Mouse (Mus musculus): Measurements from ENCODE around the gene Ppm1d.

Gene Ppm1d

DNA sequence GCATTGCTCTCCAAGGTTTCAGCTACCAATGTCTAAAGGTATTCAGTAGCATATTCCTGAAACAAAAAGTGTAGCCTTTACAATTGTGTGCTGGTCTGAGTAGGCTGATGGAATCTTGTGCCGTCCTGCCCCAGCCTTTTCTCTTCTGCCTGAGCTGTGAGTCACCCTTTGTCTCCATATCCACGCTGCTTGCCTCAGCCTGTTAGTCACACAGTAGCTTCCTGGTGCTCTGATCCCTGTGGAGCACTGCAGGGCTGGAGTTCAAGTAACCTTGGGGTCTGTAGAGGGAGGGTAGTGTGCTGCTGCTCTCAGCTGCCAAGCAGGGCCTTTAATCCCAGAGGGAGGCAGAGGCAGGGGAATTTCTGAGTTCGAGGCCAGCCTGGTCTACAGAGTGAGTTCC lies 56.8 kb downstream of the Ppm1d start:
- no peak for TF ChIP-seq GATA4 (IDR thresholded peaks at IDR 0.05; ENCODE audit: insufficient replicate concordance, low read length)

GRCm38 (mm10) chr11:85379091-85379490 lies 68.0 kb downstream of the Ppm1d start:
- TF ChIP-seq GATA4 (IDR thresholded peaks at IDR 0.05; ENCODE audit: insufficient replicate concordance, low read length): no peak

DNA sequence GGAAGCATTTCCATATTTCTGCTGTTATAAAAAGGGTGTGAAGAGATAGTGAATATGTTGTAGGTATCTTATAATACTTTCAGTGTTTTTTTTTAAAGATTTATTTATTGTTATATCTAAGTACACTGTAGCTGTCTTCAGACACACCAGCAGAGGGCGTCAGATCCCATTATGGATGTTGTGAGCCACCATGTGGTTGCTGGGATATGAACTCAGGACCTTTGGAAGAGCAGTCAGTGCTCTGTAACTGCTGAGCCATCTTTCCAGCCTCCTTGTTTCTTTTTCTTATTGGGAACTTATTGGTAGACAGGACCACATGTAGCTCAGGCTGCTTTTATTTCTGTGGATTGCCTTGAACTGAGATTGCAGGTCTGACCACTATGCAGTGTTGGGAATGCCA lies 69.0 kb downstream of the Ppm1d start:
- TF ChIP-seq GATA4 (IDR thresholded peaks at IDR 0.05; ENCODE audit: insufficient replicate concordance, low read length): no peak

GRCm38 (mm10) chr11:85382055-85382454 lies 71.0 kb downstream of the Ppm1d start:
- no peak for TF ChIP-seq GATA4 (IDR thresholded peaks at IDR 0.05; ENCODE audit: insufficient replicate concordance, low read length)

DNA sequence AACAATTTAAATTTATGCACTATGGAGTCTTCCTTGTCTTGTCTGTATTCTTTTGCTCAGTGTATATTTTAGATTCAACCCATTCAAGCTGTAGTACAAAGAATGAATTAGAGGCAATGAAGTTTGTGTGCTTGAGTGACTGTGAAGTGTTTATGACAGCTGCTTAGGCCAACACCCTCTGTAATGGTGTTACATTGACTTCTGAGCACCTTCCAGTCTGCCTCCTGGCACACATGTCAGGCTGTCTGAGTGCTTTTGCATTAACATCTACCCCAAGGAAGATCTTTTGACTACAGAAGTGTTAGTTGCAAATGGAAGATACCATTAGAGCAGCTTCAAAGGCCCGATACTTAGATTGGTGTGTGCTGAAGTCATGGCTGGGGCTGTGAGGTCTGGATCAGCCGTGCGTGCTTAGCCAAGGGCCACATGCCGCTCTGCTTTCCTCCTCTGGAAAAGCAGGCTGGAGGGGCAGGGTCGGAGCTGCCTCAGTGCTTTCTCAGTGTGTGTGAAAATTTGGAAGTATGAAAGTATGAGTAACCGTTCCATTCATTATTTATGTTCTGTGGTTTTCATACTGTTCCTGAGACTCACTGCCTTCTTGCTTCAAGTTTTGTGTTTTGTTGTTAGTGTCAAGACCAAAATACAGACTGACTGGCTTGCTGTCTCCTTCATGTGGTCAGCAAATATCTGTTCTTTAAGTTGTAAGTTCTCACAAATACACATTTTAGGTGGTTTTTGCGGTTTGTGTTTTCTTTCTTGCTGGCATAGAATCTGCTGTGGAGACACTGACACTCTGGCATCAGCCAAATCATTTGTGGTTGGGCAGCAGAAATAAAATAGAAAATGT lies 73.2 kb downstream of the Ppm1d start:
- no peak for TF ChIP-seq GATA4 (IDR thresholded peaks at IDR 0.05; ENCODE audit: insufficient replicate concordance, low read length)

DNA sequence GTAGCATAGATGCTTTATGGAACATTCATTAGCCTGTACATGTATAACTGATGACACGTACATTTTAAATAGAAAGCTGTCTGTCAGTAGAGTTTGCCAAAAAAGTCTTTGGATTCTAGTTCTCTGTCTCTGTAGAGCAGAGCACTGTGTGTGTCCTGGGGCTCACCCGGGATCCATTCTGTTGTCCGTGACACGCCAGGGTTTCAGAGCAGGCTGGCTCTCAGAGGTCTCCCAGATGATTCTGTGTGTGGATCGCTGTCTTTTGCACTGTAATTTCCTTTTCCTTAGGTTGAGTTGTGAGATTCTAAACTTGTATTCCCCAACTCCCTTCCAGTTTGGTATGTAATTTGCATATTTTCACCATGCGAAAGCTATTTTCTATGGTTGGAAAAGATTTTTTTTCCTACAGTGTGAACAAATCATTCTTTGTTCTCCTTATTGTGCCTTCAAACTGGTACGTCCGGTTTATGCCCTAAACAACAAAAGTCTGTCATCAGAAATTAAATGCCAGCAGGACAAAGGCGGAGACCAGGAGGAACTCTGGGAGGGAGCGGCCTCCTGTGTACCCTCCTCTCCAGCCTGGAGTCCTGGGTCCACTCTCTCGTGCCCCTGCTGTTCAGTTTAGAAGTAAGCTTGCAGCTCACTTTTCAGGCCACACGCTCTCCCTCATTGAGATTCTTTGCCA lies 81.3 kb downstream of the Ppm1d start:
- no peak for TF ChIP-seq GATA4 (IDR thresholded peaks at IDR 0.05; ENCODE audit: insufficient replicate concordance, low read length)

DNA sequence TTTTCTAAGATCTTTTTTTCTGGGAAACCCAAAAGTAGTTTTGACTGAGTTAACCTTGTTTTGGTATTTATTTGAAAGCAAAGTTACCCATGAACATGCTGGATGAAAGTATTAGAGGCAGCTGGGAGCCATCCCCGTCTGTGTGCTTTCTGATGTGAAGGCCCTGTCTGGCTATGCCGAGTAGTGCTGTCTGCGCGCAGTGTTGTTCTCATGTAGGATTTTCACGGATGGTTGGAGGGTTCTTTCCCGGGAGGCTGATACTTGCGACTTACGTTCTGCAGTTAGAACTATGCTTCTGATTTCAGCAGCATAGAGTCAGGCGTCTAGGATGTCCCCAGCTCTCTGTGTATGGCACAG lies 81.8 kb downstream of the Ppm1d start:
- no peak for TF ChIP-seq GATA4 (IDR thresholded peaks at IDR 0.05; ENCODE audit: insufficient replicate concordance, low read length)

- no peak for TF ChIP-seq GATA4 (IDR thresholded peaks at IDR 0.05; ENCODE audit: insufficient replicate concordance, low read length)
Measured at GRCm38 (mm10) chr11:85393990-85394389, 82.9 kb downstream of the Ppm1d start.

DNA sequence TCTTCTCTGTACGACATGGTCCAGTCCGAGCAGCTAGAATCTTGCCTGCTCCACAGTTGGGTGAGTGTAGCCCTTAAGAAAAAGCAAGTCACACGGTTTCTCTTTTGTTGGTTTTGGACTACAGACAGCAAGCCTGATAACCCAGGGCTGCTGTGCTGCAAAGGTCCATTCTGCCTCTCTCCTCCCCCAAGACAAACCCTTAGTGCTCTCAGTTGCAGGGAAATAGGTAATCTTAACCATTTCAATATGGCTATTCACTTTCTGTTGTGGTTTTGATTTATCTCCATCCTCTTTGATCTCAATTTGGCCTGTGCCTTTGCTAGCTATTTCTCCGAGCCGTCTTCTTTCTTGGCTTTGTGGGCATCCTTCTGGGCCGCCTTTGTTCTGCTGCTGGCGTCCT lies 84.3 kb downstream of the Ppm1d start:
- TF ChIP-seq GATA4 (IDR thresholded peaks at IDR 0.05; ENCODE audit: insufficient replicate concordance, low read length): no peak
